Mouse (Mus musculus) midbrain, embryonic 14.5 days (tissue): ENCODE measurements around the gene Hapln4. TPM values are rescaled to one million over a fixed set of nuclear protein-coding genes. Genes with fewer than 3 reads are reported as not detected.

Experiments used
- ATAC-seq: fragments of 200-750 bp; cut with Nextera tagmentation; 2 replicates; pipeline ENCODE4 v1.8.0; 2017; ENCODE audit warnings: moderate number of reproducible peaks, moderate library complexity; ENCODE audit not compliant: low FRiP score, low TSS enrichment
- DNase-seq: peaks from one replicate; pipeline ENCODE4 v3.0.0-alpha.2; 2015
- H3K27ac ChIP-seq: fragments of 300-500 bp; sonication (generic); replicated peaks from 2 replicates; pipeline ENCODE4 v1.5.1; 2014; ENCODE audit warnings: mild to moderate bottlenecking, low read depth, low read length, moderate library complexity
- H3K27me3 ChIP-seq: fragments of 300-500 bp; sonication (generic); 2 replicates; pipeline ENCODE4 v1.6.1; 2014; ENCODE audit warnings: low read length, control low read depth, mixed read lengths; ENCODE audit not compliant: control insufficient read depth, insufficient read depth
- H3K36me3 ChIP-seq: fragments of 300-500 bp; sonication (generic); 2 replicates; pipeline ENCODE4 v1.6.1; 2014; ENCODE audit warnings: low read length, control low read depth; ENCODE audit not compliant: control insufficient read depth, insufficient read depth
- H3K4me1 ChIP-seq: fragments of 300-500 bp; sonication (generic); 2 replicates; pipeline ENCODE4 v1.6.1; 2014; ENCODE audit warnings: mild to moderate bottlenecking, antibody characterized with exemption, low read length, control low read depth; ENCODE audit not compliant: control insufficient read depth, insufficient read depth
- H3K4me2 ChIP-seq: fragments of 300-500 bp; sonication (generic); 2 replicates; pipeline ENCODE4 v1.6.1; 2014; ENCODE audit warnings: mild to moderate bottlenecking, low read length, moderate library complexity
- H3K4me3 ChIP-seq: fragments of 300-500 bp; sonication (generic); replicated peaks from 2 replicates; pipeline ENCODE4 v1.5.1; 2014; ENCODE audit warnings: low read depth, low read length
- H3K9ac ChIP-seq: fragments of 300-500 bp; sonication (generic); replicated peaks from 2 replicates; pipeline ENCODE4 v1.6.1; 2014; ENCODE audit warnings: mild to moderate bottlenecking, low read length, moderate library complexity
- H3K9me3 ChIP-seq: fragments of 300-500 bp; sonication (generic); 2 replicates; pipeline ENCODE4 v1.6.1; 2016; ENCODE audit warnings: low read length, control low read depth, mixed read lengths; ENCODE audit not compliant: control insufficient read depth
- WGBS: fragments of 180-500 bp; shearing (Covaris S2); extraction: QIAGEN DNeasy Blood & Tissue Kit; methylation state at CpG from one replicate; pipeline ENCODE4 v1.1.7; 2014; 5-methylcytosine and 5-hydroxymethylcytosine counted together
- polyA plus RNA-seq: library from polyadenylated mRNA; unstranded; fragments of >200 nt; fragmentation: Nextera tagmentation; extraction: Ambion mirVana; gene quantifications from 2 replicates; pipeline ENCODE4 v1.2.1, GENCODE M21; 2014

Gene Hapln4
- polyA plus RNA-seq, 1 experiment from 2014 or later: 1.3 TPM

DNA sequence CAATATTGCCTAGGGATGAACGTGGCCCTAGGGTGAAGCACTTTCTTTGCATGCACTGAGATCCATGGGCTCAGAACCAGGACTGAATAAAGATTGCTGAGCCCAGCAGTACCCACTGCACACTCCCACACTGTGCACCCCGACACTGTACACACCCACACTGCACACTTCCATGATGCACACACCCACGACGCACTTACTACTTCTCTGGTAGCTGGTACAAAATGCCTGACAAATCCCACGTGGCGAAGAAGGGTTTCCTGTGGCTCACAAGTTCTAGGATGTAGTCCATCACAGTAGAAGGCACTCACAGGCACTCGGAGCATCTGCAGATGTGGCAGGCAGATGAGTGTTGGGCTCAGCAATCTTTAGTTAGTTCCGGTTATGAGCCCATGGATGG is 41.7 kb downstream of the Hapln4 start:
- no peaks in the 10 kb centered on the region for H3K27me3 ChIP-seq
- no peak overlapping the region for H3K9ac ChIP-seq
- no peaks in the 10 kb centered on the region for H3K9me3 ChIP-seq
- H3K36me3 ChIP-seq: no peaks in the 10 kb centered on the region
- no peak overlapping the region for H3K27ac ChIP-seq
- no peaks in the 10 kb centered on the region for H3K4me1 ChIP-seq
- no peak overlapping the region for H3K4me2 ChIP-seq
- ATAC-seq: no peak
- DNase-seq: no peak
- WGBS: 64% methylated on average over 8 of the region's 8 CpGs
- H3K4me3 ChIP-seq: no peak overlapping the region

DNA sequence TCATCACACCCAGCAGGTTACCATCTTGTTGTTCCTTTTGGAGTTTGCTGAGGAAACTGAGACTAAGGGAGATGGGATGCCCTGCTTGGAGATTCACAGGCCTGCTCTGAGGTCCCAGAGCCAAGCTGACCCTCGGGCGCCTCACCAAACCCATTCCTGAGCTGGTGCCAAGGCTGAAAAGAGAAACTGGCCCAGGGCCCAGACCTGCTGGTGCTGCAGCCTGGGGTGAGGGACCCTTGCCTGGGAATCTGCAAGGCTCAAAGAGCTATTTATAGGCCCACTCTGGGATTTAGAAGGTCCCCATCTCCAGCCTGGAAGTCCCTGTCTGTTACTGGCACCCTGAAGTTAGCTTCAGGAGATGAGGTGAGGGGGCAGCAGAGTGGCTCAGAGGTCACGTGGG is 45.2 kb downstream of the Hapln4 start:
- WGBS: 67% methylated on average over 3 of the region's 3 CpGs
- Histone ChIP-seq H3K27ac (peak overlapping the region; percentile 37; the same call in 1 of the 2 replicates), H3K4me1 (peaks cover 5% of the 10 kb centered on the region; the same call in 1 of the 2 replicates), H3K27me3 (no peaks in the 10 kb centered on the region), H3K4me2 (no peak overlapping the region), H3K4me3 (no peak overlapping the region), H3K36me3 (peaks cover 11% of the 10 kb centered on the region), H3K9ac (no peak overlapping the region), H3K9me3 (no peaks in the 10 kb centered on the region)
- DNase-seq: peak; percentile 61
- ATAC-seq: no peak

DNA sequence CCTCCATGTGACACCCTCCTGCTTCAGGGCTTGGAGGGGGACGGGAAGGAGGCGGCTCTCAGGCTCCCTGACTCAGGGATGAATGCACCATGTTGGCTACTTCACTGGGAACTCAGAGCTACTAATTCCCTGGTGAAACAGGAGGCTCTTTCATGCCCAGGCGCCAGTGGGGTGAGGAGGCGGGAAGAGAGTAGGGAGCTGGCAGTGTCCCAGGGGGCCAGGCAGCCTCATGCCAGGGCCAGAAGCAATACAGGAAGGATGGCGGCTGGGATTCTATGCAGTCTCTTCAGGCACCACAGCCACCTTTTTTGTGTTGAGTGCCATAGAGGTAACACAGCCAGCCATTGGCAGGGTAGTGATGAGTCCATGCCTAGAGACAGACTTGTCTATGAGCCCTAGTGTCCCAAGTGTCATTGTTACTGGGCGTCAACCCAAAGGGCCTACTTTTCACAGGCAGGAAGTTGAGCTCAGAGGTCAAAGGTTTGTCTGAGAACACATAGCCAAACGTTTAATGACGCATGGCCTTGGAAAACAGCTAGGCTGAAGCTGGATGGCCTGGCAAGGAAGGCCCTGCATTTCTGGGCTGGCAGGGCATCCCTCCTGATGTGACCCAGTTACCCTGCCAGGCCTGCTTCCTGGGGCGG is 46.2 kb downstream of the Hapln4 start:
- DNase-seq: peak; percentile 58
- H3K27me3 ChIP-seq: no peaks in the 10 kb centered on the region
- ATAC-seq: peak; percentile 31
- peaks cover 21% of the 10 kb centered on the region for H3K36me3 ChIP-seq
- no peak overlapping the region for H3K4me3 ChIP-seq
- no peak overlapping the region for H3K4me2 ChIP-seq
- no peaks in the 10 kb centered on the region for H3K9me3 ChIP-seq
- H3K9ac ChIP-seq: no peak overlapping the region
- H3K27ac ChIP-seq: 0 out of 2 replicates have a peak overlapping the region, but pooled peaks have one; percentile 4
- peaks cover 5% of the 10 kb centered on the region; the same call in 1 of the 2 replicates for H3K4me1 ChIP-seq
- 61% methylated on average over 9 of the region's 9 CpGs for WGBS

DNA sequence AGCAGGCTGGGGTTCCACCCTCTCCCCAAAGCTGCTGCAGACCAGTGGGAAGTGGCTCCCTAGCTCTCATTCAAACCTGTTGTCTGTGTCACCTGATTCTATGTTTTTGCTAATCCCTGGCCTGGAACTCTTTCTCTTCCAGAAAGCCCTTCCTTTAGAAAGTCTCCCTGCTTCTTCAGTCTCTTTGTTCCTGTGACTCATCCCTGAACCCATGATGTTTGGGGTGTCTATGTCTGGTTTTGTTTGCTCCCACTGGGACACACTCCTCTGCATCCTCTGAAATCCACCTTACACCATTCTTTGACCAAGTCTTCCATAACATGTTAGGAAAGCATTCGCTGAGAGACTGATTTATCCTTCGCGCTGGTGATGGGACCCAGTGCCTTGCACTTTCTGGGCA is 46.8 kb downstream of the Hapln4 start:
- Histone ChIP-seq H3K4me2 (no peak overlapping the region), H3K4me1 (peaks cover 5% of the 10 kb centered on the region; the same call in 1 of the 2 replicates), H3K27ac (0 out of 2 replicates have a peak overlapping the region, but pooled peaks have one; percentile 4), H3K36me3 (peaks cover 27% of the 10 kb centered on the region), H3K9ac (no peak overlapping the region), H3K27me3 (no peaks in the 10 kb centered on the region), H3K9me3 (no peaks in the 10 kb centered on the region), H3K4me3 (no peak overlapping the region)
- WGBS: 90% methylated on average over 3 of the region's 3 CpGs
- ATAC-seq: no peak
- no peak for DNase-seq

DNA sequence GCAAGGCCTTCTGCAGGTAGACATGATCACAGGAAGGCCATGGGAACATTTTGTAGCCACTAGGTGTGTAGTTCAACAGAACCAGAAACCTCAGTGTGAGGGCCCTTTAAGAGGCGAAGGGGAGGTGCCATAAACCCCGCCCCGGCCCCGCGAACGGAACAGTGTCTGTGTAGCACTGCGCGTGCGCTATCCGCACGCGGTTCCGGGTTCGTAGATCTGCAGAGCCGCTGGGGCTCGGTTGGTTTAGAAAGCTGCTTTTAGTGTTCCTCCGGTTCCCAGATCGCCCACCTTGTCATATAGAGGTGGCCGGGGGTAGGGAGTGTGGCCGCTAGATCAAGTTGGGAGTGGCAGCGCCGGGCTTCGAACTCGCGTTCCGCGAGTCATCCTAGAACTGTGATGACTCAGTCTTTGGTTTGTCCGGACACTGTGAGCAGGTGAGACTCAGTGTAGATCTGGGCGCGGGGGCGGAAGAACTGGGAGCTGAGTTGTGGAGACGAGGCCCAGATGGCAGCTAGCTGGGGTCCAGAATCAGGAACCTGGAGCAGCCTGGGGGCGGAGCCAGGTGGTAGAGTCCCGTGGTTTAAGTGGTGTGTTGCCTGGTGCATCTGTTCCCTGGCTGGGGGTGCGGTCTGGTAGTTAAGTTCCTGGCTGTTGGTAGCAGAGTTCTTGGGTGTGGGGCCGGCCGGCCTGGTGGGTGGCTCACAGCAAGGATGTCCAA is 48.1 kb downstream of the Hapln4 start, which contains the start of gene Nr2c2ap:
TSS of gene Nr2c2ap (plus strand) at position 168 of the 718 bp plus-strand sequence.
- Histone ChIP-seq H3K4me3 (peak within 1 kb of the TSS; percentile 54), H3K4me1 (peaks cover 5% of the 10 kb centered on the region; the same call in 1 of the 2 replicates), H3K27me3 (no peaks in the 10 kb centered on the region), H3K9me3 (no peaks in the 10 kb centered on the region), H3K4me2 (peak within 1 kb of the TSS; percentile 63), H3K27ac (0 out of 2 replicates have a peak within 1 kb of the TSS, but pooled peaks have one; percentile 6), H3K36me3 (peaks cover 35% of the 10 kb centered on the region), H3K9ac (peak within 1 kb of the TSS; percentile 61)
- 1% methylated on average over 37 of the region's 37 CpGs for WGBS
- ATAC-seq (peak; percentile 82), DNase-seq (peak; percentile 96)

DNA sequence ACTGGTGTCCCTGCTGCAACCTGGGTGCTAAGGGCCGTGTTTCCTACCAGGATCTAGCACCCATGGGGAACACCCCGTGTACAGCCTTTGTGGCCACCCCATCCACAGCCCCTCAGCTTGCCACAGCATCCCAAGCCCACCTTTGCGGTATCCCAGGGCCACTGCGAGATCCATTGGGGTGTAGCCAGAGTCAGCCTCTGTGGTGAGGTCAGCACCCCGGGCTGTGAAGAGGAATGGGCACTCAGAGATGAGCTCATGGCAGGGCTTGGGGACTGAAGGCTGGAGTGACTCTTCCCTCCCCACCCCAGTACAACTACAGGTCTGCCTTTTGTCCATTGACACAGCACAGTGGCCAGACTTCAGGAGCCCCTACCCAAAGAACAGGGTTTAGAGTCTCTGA is 50.8 kb downstream of the Hapln4 start:
- no peak for DNase-seq
- Histone ChIP-seq H3K27me3 (no peaks in the 10 kb centered on the region), H3K9ac (no peak overlapping the region), H3K36me3 (peaks cover 38% of the 10 kb centered on the region), H3K4me3 (no peak overlapping the region), H3K9me3 (no peaks in the 10 kb centered on the region), H3K4me2 (no peak overlapping the region), H3K27ac (no peak overlapping the region), H3K4me1 (peaks cover 13% of the 10 kb centered on the region)
- WGBS: 87% methylated on average over 5 of the region's 5 CpGs
- ATAC-seq: no peak

DNA sequence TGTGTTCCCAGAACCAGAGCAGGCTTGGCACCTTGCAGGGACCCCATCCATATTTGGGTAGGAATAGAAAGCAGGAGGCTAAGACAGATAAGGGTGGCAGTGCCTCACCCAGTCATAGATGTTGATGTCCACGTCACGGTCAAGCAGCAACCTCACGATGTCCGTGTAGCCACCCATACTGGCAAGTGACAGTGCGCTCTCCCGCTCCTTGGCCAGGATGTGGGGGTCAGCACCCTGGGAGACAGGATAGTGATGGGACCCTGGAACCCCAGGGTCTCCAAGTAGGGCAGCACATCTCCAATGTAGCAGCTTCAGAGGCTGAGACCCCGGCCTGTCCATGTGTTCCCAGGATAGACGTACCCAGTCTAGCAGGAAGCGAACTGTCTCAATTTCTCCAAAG is 51.7 kb downstream of the Hapln4 start:
- H3K9ac ChIP-seq: no peak overlapping the region
- peaks cover 38% of the 10 kb centered on the region for H3K36me3 ChIP-seq
- ATAC-seq: no peak
- peaks cover 13% of the 10 kb centered on the region for H3K4me1 ChIP-seq
- 91% methylated on average over 9 of the region's 9 CpGs for WGBS
- H3K9me3 ChIP-seq: no peaks in the 10 kb centered on the region
- H3K4me2 ChIP-seq: no peak overlapping the region
- DNase-seq: no peak
- no peak overlapping the region for H3K4me3 ChIP-seq
- H3K27ac ChIP-seq: no peak overlapping the region
- H3K27me3 ChIP-seq: no peaks in the 10 kb centered on the region

DNA sequence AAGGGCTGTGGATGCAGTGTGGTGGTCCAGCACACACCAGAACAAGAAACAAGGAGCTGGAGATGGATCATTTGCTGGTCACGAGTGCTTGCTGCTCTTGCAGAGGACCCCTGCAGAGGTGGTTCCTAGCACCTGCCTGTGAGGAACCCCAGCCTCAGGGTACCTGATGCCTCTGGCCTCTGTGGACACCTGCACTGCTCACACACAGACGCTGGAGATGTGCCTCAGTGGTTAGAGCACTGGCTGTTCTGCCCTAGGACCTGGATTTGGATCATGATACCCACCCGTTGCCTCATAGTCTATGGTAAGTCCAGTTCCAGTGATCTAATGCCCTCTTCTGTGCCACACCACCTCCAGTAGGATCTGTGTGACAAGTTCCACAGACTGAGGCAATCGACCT is 53.3 kb downstream of the Hapln4 start:
- no peak overlapping the region for H3K27ac ChIP-seq
- no peak overlapping the region for H3K4me3 ChIP-seq
- H3K27me3 ChIP-seq: no peaks in the 10 kb centered on the region
- H3K4me1 ChIP-seq: peaks cover 22% of the 10 kb centered on the region
- peaks cover 38% of the 10 kb centered on the region for H3K36me3 ChIP-seq
- ATAC-seq (no peak), DNase-seq (no peak)
- H3K9ac ChIP-seq: no peak overlapping the region
- H3K4me2 ChIP-seq: no peak overlapping the region
- WGBS: 94% methylated on average over 4 of the region's 4 CpGs
- no peaks in the 10 kb centered on the region for H3K9me3 ChIP-seq
